Mouse (Mus musculus) kidney, postnatal 36 days (tissue): ENCODE data around the gene Asna1.
A peak's percentile ranks its signal among the peaks of the same experiment; 100 is the strongest.

ENCODE experiments used
- DNase-seq, 2 experiments: peaks; one replicate each; pipeline ENCODE4 v3.0.0; 2021 to 2022; ENCODE audit warnings: mixed read lengths in 2 of 2

The Asna1 gene

DNA sequence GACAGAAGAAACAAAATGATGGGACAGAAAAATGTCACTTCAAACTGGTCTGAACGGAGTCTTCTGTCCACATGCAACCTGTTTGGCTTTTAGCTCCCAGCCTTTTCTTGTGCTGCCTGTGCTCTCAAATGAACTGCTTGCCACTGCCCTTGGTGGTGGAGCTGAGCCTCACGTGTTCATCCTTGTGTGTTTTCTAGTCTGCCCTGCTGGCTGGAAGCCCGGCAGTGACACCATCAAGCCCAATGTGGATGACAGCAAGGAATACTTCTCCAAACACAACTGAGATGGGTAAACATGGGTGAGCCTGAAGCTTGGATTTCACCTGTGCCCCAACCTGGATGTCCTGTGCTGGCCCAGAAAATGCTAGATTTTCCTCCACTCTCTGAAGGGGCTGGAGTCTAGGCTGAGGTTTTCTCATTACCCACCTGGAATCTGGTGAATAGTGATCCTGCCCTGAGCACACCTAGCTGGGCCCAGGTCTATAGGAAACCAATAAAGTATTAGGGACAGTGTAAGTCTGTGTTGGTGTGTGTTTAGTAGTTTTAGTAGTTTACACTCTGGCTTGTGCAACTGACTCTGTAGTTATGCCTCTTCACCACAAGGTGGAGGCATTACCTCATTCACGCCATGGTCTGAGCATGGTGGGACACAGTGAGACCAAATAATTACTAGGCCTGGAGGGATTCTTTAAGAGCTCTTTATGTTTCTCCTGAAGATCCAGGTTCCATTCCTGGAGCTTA lies 51.1 kb downstream of the Asna1 start:
- peak in 1 of 2 experiments; percentile 70 for DNase-seq

DNA sequence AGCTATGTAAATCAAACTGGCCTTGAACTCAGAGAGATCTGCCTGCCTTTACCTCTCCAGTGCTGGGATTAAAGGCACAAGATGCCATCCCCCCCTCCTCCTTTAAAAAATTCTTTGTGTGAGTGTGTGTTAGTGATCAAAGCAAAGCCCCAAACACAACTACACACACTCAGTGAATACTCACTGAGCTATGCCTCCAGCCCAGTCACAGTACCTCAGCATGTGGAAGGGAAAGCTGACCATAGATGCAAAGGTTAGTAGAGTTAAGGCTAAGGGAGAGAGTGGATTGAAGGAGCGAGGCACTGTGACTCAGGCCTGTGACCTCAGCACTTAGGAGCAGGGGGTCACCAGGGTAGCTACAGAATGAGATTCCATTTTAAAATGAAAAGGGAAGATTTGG lies 52.0 kb downstream of the Asna1 start:
- DNase-seq = no peak

DNA sequence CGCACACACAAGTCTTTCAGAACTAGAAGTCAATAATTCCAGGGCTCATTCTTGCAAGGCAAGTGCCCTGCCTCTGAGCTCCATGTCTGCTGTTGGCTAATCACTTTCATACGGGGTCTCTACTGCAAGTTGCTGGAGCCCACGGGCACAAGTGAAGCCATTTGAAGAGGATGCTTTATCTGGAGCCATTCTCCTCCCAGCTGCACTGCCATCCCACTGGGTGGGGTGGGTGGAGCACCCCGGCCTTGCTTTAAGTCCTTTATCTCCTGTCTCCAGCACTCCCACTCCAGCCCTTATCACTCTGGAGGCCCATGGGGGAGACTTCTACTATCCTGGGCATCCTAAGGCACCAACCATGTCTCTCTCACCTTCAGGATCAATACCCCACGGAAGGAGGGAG lies 54.2 kb downstream of the Asna1 start:
- no peak for DNase-seq

DNA sequence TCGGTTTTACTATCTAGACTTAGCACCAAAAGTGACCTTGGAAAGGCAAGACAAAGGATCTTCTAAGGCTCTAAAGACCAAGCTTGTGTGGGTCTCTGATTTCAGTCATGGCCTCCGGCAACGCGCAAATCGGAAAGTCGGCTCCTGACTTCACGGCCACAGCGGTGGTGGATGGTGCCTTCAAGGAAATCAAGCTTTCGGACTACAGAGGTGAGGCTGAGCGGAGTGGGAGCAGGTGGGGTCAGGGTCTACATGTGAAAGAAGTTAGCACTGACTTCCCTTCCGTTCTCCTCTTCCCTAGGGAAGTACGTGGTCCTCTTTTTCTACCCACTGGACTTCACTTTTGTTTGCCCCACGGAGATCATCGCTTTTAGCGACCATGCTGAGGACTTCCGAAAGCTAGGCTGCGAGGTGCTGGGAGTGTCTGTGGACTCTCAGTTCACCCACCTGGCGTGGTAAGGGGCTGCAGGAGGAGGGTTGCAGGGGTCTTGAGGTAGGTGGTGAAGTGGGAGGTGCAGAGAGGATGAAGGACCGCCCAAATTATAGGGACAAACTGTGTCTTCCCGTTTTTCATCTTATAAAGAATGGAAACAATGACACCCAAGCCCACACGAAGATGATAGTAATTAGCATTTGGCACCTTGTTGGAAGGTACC lies 54.8 kb downstream of the Asna1 start:
- peak in 1 of 2 experiments; percentile 40 for DNase-seq

DNA sequence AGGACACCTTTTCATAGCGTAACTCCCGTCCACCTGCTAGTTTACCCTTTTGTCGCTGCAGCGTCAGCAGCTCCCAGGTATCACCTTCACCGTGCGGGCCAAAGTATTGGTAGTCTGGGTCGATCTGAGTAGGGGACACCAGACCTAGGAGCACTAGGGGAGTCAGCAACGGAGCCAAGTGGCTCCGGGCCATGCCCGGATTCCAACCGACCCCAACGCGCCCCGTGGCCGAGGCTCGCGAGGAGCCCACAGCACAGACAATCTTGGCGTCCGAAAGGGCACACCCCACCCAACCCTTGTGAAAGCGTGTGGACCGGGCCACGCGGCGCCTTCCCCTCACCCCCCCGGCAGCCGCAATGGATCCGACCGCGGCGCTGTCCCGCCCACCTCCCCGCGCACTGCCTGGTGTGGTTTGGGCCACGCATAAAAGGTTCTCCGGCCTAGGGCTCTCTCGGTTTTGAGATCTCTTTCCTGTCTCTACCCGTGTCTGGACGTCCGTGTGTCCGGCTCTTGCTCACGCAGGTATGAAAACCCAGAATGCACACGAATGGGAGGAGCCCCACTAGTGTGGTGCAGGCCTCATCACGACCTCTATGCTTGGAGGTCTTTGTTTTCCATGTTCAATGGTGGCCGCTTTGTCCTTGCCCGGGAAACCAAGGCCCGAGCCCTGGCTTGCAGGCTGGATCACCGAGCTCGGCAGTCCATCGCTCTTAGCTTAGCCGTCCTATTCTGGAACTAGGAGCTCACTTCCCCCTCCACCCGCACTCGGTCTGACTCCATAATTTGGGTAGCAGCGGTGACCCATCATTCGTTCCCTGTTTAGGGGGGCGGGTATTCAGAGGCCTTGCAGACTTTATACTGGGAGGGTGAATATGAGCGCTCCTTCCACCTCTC lies 55.6 kb downstream of the Asna1 start, which contains the start of the genes Gm49661, Prdx2 and Rnaseh2a:
Gene Gm49661 (minus strand): TSS at position 193 of the 894 bp plus-strand sequence.
Gene Prdx2 (plus strand): TSS at position 347 of the 894 bp plus-strand sequence.
Gene Rnaseh2a (minus strand): TSS at position 527 of the 894 bp plus-strand sequence.
- peak; percentile 80 to 88 for DNase-seq

DNA sequence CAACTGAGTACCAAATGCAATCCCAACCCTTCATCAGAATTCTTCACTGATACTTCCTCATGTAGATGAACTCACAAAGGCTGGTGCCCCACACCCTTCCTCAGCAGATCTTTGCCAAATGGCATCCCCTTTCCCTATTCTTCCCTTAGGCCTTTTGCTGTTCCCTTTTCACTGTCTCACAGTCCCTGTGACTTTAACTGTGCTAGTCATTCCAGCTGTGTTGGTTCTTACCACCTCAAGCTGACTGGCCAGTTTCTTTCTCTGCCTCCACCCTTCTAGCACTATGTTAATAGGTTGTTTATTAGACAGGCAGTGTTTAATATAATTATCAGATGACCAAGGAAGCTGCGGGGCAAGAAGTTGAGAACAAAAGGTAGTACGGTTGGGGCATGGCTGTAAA lies 56.4 kb downstream of the Asna1 start:
- DNase-seq = peak in 1 of 2 experiments; percentile 29
